In the genomic region with DNA sequence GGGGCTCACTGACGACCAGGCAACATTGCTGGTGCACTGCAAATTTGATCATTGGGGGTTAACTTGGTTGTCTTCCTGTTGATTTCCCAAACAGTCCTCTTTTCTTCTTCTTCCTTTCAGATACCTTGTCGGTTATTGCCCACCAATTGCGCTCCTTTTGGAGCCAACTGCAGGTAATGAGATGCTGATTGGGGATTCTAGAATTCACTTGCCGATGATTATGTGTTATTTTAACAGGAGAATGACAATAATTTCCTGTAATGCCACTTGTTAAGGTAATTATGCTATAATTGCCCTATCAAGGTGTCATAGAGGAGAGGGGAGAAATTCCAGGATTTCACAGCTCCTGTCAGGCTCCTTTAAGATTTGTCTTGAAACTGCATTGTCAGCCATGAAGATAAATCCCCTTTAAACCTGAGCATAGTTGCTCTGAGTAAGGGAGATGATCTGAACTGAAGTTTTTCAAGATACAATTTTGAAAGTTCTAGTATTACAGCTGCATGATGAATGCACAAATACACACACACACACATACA, we compare ENCODE assay signal across 25 mouse cellular contexts.
A peak's percentile ranks its signal among the peaks of the same experiment; 100 is the strongest.
DNase-seq lines count a peak whose midpoint lies in the region; ATAC-seq and TF ChIP-seq lines count a peak whose summit lies in the region.
"Had no signal": no experiment of that assay in that cellular context is flagged by ENCODE, and none has a peak within 500 bp of the region (broad histone marks: within the 10 kb centered on the region; RNA-seq: fewer than 3 reads in every experiment).

No protein-coding gene starts in this region.

- 61% methylated on average over 4 of the region's 4 CpGs for WGBS in forebrain, embryonic 14.5 days
- 80% methylated on average over 4 of the region's 4 CpGs for WGBS in forebrain, embryonic 10.5 days

- intact Hi-C loops in heart, postnatal 10 days (cut with DNase I) = no loop called here

- TF ChIP-seq POLR2A in brain, embryonic 14.5 days (IDR thresholded peaks at IDR 0.05; ENCODE audit: borderline replicate concordance, extremely low read depth, insufficient read depth, insufficient read length, poor library complexity, severe bottlenecking) = no peak

- no peaks in the 10 kb centered on the region for H3K36me3 ChIP-seq in forebrain, embryonic 14.5 days (ENCODE audit: control insufficient read depth, insufficient read depth, low read length)
- no peaks in the 10 kb centered on the region for H3K36me3 ChIP-seq in forebrain, embryonic 10.5 days (replicated peaks)
- H3K36me3 ChIP-seq: G1E; heart, embryonic 10.5 days; heart, embryonic 13.5 days; hindbrain, embryonic 13.5 days had no signal

- no peak for TF ChIP-seq CTCF in brain, embryonic 14.5 days (IDR thresholded peaks at IDR 0.05; ENCODE audit: borderline replicate concordance, extremely low read depth, insufficient read depth, insufficient read length)

- no peak overlapping the region for H3K4me2 ChIP-seq in forebrain, embryonic 14.5 days (ENCODE audit: low read length)
- H3K4me2 ChIP-seq: heart, embryonic 13.5 days; hindbrain, embryonic 13.5 days had no signal

- no peak overlapping the region for H3K27ac ChIP-seq in forebrain, embryonic 14.5 days (ENCODE audit: low read depth, low read length)
- no peak overlapping the region for H3K27ac ChIP-seq in forebrain, embryonic 10.5 days
- H3K27ac ChIP-seq: heart, adult 2 months; heart, embryonic 10.5 days; heart, embryonic 13.5 days; hindbrain, embryonic 13.5 days; hindbrain, postnatal 0 days had no signal

- H3K4me1 ChIP-seq in forebrain, embryonic 14.5 days (ENCODE audit: control insufficient read depth, insufficient read depth, low read length) = no peaks in the 10 kb centered on the region
- no peaks in the 10 kb centered on the region for H3K4me1 ChIP-seq in forebrain, embryonic 10.5 days
- H3K4me1 ChIP-seq: heart, embryonic 10.5 days; heart, embryonic 13.5 days; hindbrain, embryonic 13.5 days had no signal

- no peak overlapping the region for H3K9ac ChIP-seq in forebrain, embryonic 14.5 days (ENCODE audit: low read length)
- H3K9ac ChIP-seq: heart, embryonic 13.5 days; hindbrain, embryonic 13.5 days had no signal

- H3K9me3 ChIP-seq in forebrain, embryonic 14.5 days (replicated peaks; ENCODE audit: control insufficient read depth, low read length) = no peaks in the 10 kb centered on the region
- H3K9me3 ChIP-seq in forebrain, embryonic 10.5 days = no peaks in the 10 kb centered on the region
- H3K9me3 ChIP-seq: G1E; heart, embryonic 10.5 days; heart, embryonic 13.5 days; hindbrain, embryonic 13.5 days had no signal

- no peak overlapping the region for H3K4me3 ChIP-seq in forebrain, embryonic 14.5 days (ENCODE audit: low read depth, low read length)
- no peak overlapping the region for H3K4me3 ChIP-seq in forebrain, embryonic 10.5 days
- H3K4me3 ChIP-seq: heart, adult 2 months; heart, embryonic 10.5 days; heart, embryonic 13.5 days; hindbrain, embryonic 13.5 days had no signal

- peak; percentile 55 for DNase-seq in forebrain, embryonic 14.5 days (ENCODE audit: low spot score)
- no peak for DNase-seq in forebrain, embryonic 10.5 days (ENCODE audit: extremely low spot score, low spot score)
- peak; percentile 55 for DNase-seq in heart, adult 11 months
- DNase-seq in heart, postnatal 10 days = no peak
- DNase-seq in brain, embryonic 14.5 days (ENCODE audit: low read depth) = peak; percentile 66
- no peak for DNase-seq in layer of hippocampus, adult 18-20 months (ENCODE audit: low spot score in 2 of 2)
- DNase-seq: adrenal gland, postnatal 10 days; adrenal gland, postnatal 36 days; B cell, adult 2 months; cerebellum, adult 18-20 months; cerebellum, adult 9-10 months; cerebellum, postnatal 14 days; gastrocnemius, postnatal 25 days; heart, adult 2 months; kidney, adult 18-20 months; kidney, adult 9 months had no signal

- no peak; the same call in 1 of the 2 replicates for ATAC-seq in forebrain, embryonic 14.5 days
- ATAC-seq: hindbrain, postnatal 0 days; inflammation-experienced regulatory T-cells, adult 6 months; intestine, embryonic 16.5 days; Patski had no signal

- H3K27me3 ChIP-seq in forebrain, embryonic 14.5 days (replicated peaks; ENCODE audit: control insufficient read depth, insufficient read depth, low read length) = no peaks in the 10 kb centered on the region
- H3K27me3 ChIP-seq in forebrain, embryonic 10.5 days (ENCODE audit: poor library complexity, severe bottlenecking) = no peaks in the 10 kb centered on the region
- H3K27me3 ChIP-seq: CH12.LX; heart, embryonic 13.5 days; hindbrain, embryonic 13.5 days had no signal

Comparison
In these comparisons a context has a peak if more than half of its experiments do, and no peak if none do; other contexts are left out.
1. DNase-seq: peak in forebrain, embryonic 14.5 days (single experiment), heart, adult 11 months (single experiment) and brain, embryonic 14.5 days (single experiment); none in forebrain, embryonic 10.5 days (single experiment), heart, postnatal 10 days (0 of 2) and layer of hippocampus, adult 18-20 months (0 of 2).